Mouse (Mus musculus) ES-CJ7 (cell line): ENCODE measurements around the gene Gm10135.
"Not testable (repeated sequence)": the region's sequence is repeated elsewhere in the genome, so short reads cannot be mapped to it uniquely, and the experiment has no call there.

ENCODE experiments used
- DNase-seq: peaks from one replicate; pipeline ENCODE4 v3.0.0; 2011; ENCODE audit warnings: low read depth, low spot score

Gene Gm10135

DNA sequence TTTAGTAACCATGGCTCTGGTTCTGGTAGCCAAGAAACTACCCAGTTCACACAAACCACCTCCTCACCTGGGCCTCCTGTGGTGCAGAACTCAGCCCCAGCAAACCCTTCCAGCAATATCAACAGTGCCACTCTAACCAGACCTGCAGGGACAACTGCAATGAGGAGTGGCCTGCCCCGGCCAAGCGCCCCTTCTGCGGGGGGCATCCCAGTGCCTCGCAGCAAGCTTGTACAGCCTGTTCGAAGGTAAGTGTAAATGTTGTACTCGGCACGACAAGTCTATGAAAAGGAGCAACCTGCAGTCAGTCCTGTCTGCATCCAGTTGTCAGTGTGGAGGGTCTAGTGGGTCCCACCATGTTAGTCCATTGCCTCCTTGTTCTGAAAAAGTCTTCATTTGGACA lies at the start of gene Gm10135:
Gm10135 (minus strand) TSS at position 101 of the 400 bp plus-strand sequence.
- DNase-seq: no peak

DNA sequence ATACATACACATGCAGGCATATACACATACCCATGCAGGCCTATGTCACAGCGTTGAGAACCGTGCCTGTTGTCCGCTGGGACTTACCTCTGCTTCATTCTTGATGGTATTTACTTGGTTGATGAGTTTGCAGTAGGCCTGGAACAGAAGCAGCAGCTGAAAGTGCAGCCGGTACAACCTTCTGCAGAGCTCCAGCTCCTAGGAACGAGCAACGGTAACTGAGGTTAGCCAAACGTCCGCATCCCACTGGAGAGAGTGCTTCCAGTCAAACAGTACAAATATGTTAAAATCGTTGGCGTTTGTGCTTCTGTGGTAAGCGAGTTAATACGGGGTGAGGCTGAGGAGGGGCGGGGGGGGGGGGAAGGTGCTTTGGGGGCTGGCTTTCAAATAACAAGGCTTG lies 49.3 kb upstream of the Gm10135 start:
- no peak for DNase-seq

- DNase-seq: no peak
Measured at GRCm38 (mm10) chr5:73014745-73015144, 40.2 kb upstream of the Gm10135 start.

DNA sequence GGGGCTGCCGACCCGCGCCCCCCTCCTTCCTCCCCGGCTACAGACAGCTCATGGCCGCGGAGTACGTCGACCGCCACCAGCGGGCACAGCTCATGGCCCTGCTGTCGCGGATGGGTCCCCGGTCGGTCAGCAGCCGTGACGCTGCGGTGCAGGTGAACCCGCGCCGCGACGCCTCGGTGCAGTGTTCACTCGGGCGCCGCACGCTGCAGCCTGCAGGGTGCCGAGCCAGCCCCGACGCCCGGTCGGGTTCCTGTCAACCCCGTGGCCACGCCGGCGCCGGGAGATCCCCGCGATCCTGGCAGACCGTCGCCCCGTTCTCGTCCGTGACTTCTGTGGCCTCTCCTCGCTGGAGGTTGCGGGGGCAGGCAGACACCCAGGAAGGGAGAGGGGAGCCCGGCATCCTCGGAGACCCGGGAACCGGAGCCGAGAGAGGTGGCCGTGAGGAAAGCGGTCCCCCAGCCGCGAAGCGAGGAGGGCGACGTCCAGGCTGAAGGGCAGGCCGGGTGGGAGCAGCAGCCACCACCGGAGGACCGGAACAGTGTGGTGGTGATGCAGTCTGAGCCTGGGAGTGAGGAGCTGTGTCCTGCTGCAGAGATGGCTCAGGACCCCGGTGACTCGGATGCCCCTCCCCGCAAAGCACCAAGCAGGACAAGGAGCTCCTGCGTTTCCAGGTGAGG lies 39.2 kb upstream of the Gm10135 start:
- not testable (repeated sequence) for DNase-seq

- not testable (repeated sequence) for DNase-seq
Measured at GRCm38 (mm10) chr5:73012884-73013610, 38.5 kb upstream of the Gm10135 start.

DNA sequence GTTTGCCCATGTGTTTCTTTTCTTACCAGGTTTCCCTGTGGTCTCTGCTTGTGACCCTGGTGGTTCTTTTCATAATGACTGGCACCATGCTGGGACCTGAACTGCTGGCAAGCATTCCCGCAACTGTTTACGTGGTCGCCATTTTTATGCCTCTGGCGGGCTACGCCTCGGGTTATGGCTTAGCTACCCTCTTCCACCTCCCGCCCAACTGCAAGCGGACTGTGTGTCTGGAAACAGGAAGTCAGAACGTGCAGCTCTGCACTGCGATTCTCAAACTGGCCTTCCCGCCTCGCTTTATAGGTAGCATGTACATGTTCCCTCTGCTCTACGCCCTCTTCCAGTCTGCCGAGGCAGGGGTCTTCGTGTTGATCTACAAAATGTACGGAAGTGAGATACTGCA lies 37.3 kb upstream of the Gm10135 start:
- peak; percentile 18 for DNase-seq

DNA sequence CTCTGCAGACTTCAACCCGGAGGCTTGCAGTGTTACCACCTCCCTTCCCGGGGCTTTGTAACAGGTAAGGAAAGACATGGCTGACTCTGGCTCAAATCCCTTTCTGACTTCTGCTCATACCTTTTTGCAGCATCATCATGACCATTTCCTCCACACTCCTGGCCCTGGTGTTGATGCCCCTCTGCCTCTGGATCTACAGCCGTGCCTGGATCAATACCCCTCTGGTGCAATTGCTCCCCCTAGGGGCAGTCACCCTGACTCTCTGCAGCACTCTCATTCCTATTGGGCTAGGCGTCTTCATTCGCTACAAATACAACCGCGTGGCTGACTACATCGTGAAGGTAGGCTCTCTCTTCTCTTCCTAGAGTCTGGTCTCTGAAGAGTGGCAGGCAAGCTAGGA lies 33.7 kb upstream of the Gm10135 start:
- peak; percentile 65 for DNase-seq

- no peak for DNase-seq
Measured at GRCm38 (mm10) chr5:73007582-73007959, 33.1 kb upstream of the Gm10135 start.

- DNase-seq: no peak
Measured at GRCm38 (mm10) chr5:73006784-73007581, 32.5 kb upstream of the Gm10135 start, which contains the start of gene Slc10a4. Gene Slc10a4 (plus strand): TSS chr5:73006883.

- no peak for DNase-seq
Measured at GRCm38 (mm10) chr5:73004046-73004445, 29.5 kb upstream of the Gm10135 start.

- not testable (repeated sequence) for DNase-seq
Measured at GRCm38 (mm10) chr5:72998546-72998945, 24.0 kb upstream of the Gm10135 start.

DNA sequence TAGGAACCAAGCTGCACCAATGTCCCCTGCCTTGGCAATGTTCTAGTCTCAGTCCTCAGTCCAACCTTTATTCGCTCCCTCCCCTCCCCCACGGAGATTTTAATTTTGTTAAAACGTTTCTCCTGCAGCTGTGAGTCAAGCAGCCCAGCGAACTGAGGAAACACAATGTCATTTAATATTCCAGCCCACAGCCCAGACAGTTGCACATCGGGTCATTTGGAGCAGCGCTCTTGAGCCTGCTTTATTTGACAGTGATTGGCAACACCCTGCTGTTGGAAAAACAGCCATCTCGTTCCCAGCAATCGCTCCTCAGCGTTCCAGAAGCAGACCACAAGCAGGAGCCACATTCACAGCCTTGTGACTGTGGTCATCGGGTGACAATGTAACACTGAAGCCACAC lies 20.9 kb upstream of the Gm10135 start:
- no peak for DNase-seq

GRCm38 (mm10) chr5:72994928-72995327 lies 20.4 kb upstream of the Gm10135 start:
- DNase-seq: no peak

GRCm38 (mm10) chr5:72994424-72994823 lies 19.9 kb upstream of the Gm10135 start:
- no peak for DNase-seq

DNA sequence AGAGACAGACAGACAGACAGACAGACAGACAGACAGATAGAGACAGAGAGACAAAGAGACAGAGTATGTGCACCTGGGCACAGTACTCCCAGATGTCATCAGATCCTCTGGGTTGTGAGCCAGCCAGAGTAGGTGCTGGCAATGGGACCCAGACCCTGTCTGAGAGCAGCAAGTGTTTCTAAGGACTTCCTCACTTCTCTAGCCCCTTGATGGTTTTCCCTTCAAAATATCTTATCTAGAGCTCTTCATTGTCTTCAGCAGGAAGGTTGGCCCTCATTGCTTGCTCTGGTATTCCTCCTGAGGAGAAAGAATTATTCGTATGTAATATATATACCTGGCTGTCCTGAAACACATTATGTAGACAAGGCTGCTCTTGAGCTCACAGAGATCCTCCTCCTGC lies 18.0 kb upstream of the Gm10135 start:
- no peak for DNase-seq

- no peak for DNase-seq
Measured at GRCm38 (mm10) chr5:72989756-72990155, 15.3 kb upstream of the Gm10135 start.

DNA sequence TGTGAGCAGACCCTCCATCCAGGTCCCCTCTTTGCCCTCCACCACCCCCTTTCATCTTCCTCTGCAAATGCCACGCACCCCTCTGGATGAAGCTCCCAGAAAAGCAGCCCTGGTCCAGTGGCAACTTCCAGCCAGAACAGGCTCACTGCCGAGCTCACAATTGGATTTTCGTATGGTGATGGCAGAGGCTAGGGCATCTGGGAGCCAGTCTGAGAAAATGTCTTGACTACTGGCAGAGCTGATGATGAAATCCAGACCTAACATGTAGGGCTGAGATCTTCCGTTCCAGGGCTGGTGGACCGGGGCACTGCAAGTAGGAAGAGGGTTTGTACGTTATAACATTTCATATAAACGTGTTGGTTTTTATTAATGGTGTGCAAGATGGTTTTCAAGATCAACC lies 13.3 kb upstream of the Gm10135 start:
- no peak for DNase-seq

DNA sequence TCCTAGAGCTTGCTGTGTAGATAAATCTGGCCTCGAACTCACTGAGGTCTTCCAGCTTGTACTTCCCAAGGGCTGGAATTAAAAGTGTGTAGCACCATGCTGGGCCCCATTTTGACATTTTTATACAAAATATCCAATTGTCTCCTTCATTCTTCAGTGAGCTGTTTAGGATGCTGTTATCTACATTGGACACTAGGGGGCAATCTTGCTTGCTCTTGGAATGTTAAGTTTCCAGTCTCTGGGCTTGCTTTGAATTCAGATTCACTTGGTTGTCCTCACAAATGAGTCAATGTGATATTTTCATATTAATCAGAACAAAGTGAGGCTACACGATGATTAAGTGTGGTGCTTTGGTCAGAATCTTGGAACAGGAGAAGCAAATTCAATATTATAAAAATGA lies 9.6 kb upstream of the Gm10135 start:
- peak; percentile 69 for DNase-seq

GRCm38 (mm10) chr5:72976539-72976938 lies 2.0 kb upstream of the Gm10135 start:
- DNase-seq: no peak

GRCm38 (mm10) chr5:72975996-72976395 lies 1.5 kb upstream of the Gm10135 start:
- DNase-seq: no peak

DNA sequence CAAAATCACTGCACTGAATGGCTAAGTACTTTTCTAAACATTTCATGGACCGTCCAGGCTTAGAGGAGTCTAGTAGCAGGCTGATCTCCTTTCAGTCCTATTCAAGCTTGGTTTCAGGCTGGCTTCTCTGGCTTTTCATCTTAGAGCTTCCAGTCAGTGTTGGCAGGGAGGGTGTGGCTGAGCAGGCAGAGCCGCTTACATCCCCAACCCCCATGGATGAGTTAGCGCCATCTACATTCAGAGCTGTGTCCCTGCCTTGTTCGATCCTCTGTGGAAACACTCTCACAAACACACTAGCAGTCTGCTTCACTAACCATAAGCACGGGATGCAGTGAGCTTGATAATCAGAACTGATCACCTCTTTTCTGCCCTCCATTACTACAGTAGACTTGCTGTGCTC lies 1.6 kb downstream of the Gm10135 start:
- peak; percentile 65 for DNase-seq

GRCm38 (mm10) chr5:72972435-72972834 lies 2.1 kb downstream of the Gm10135 start:
- no peak for DNase-seq
